Mouse (Mus musculus): ENCODE results near the gene Tbrg1.

DNA sequence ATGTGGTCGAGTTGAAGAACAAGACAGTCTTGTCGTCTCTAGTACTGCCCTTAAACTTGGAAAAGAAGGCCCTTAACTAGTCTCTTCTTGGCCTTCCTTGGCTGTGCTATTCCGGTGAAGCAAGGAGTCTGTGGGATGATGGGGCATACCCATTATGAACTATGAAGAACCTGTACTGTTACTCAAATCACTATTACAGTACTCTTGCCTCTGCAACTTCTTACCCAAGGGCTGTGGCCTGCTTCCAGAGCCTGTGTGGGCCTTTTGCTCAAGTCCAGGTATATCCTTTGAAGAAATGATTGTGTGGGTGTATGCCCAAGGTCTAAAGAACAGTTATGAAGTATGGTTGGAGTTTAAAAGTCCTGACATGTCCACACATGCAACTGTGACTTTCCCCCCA, 13.1 kb upstream of the Tbrg1 start:
- no peak for TF ChIP-seq HCFC1 (IDR thresholded peaks at IDR 0.05; ENCODE audit: borderline replicate concordance, insufficient read depth, low read length)
- no peak for TF ChIP-seq CHD2 (IDR thresholded peaks at IDR 0.05; ENCODE audit: low read depth, low read length)
- no peak for TF ChIP-seq ZC3H11A (IDR thresholded peaks at IDR 0.05; ENCODE audit: borderline replicate concordance, low read depth, low read length)

Data from ES-E14 (cell line).